Mouse (Mus musculus) spleen, adult 18-20 months (tissue): ENCODE measurements around the gene Dusp16.

Source experiments
- DNase-seq, 2 experiments: peaks; one replicate each; pipeline ENCODE4 v3.0.0; 2022; ENCODE audit warnings: mixed read lengths in 2 of 2

Dusp16 gene

DNA sequence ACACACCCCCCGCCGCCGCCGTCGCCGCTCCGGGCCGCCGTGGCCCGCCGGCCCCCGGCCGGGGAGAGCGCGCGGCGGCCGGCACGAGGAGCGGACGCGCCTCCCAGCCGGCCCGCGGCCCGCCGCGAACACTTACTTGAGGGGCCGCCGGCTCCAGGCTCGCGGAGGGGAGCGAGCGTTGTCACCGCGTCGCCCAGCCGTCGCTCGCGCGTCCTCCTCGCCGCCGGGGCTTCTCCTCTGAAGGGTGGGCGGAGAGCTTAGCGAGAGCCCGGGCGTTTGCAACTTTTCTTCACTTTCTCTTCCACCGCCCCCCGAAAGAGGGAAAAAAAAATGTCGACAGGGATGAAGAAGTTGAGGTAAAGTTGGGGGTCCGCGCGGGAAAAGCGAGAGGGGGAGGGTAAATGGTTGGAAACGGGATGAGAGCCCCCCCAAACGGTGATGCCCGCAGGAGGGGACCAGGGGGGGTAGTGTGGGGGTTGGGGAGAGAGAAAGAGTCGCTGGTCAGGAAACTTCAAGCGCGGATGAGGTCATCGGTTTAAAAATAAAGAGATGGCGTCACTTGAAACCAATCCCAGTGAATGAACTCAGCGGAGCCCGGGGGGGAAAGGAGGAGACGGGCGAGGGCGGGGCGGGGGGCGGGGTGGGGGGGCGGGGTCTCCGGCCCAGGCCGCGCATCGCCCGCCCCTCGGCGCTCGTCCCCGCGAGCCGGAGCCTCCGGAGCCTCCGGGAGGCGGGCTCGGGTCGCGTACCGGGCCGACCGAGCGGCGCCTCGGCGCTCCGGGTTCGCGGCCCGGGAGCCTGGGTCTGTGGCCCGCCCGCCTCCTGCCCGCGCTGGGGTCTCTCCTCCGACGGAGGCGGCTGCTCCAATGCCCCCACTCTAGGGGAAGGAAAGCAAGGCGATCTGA, at the start of gene Dusp16:
Gene Dusp16, minus strand, starts transcription at position 485 of the 905 bp plus-strand sequence.
- peak; percentile 60 to 66 for DNase-seq

DNA sequence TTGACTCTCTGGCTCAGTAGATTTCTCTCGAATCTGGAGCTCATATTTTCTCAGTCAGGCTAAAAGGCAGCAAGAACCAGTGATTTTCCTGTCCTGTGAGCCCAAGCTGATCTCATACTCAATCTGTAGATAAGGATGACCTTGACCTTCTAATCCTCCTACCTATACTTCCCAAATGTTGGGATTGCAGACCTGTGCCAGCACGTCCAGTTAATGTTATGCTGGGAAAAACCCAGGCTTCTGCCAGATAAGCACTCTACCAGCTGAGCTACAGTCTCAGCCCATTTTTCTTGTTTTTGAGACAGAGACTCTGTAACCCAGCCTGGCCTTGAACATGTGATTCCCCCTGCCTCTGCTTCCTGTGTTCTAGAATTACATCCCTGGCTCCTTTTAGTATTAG, 47.9 kb upstream of the Dusp16 start:
- DNase-seq, result no peak

DNA sequence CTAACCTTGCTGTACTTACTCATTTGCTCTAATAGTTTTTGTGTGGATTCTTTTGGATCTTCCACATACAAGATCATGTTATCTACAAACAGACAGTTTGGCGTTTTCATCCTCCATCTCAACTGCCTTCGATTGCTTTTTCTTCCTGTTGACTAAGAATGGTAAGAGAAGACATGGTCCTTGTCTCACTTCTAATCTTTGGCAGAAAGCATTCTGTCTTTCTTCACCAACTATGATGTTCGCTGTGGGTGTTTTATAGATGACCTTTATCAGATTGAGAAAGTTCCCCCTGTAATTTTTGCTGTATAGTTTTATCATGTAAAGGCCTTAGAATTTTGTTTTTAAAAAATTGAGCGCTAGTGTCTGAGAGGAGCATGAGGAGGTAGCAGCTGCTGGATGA, 45.7 kb upstream of the Dusp16 start:
- no peak for DNase-seq

DNA sequence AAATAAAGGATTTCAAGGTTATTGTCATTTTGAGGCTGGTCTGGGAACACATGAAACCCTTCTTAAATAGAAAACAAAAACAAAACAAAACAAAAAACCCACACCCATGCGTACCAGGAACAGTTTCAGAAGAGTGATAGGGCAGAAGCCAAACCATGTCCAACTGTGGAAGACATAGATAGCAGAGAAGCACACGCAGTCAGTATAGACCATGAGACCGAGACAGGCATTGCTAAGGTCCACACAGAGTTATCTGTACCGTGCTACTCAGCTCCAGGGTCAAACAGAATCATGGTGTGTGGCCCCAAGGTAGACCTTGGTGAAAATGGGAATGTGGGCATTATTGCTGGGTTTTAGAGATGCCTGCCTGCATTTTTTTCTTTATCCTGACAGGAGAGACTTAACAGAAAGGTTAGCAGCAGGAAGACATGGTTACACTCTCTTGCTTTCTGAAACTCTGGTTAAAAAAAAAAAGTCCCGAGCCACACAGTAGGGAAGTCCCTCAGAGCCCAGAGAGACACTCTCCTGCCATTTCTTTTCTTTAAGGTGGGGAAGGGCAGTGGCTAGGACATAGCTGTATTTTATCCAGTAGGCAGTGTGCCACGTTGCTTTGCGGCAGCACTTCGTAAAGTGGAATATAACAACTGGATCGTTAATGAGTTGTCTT, 42.3 kb upstream of the Dusp16 start:
- DNase-seq, result no peak

DNA sequence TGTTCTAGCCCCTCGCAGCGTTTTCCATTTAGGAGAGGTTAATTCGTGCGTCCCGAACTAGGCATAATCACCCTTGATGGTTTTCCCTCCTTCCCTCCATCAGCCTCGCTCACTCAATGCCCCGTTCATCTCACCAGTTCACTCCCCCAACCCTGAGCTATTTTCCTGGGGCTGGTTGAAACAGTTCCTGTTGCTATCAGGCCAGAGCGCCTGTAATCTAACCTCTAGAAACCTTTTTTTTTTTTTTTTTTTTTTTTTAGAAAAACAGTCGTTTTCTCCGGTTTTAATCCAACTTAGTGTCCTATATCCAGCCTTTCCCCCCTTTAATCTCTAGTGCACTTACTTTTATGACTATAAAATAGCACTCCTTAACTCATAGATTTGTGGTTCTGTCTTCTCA, 38.4 kb upstream of the Dusp16 start:
- DNase-seq, result no peak

DNA sequence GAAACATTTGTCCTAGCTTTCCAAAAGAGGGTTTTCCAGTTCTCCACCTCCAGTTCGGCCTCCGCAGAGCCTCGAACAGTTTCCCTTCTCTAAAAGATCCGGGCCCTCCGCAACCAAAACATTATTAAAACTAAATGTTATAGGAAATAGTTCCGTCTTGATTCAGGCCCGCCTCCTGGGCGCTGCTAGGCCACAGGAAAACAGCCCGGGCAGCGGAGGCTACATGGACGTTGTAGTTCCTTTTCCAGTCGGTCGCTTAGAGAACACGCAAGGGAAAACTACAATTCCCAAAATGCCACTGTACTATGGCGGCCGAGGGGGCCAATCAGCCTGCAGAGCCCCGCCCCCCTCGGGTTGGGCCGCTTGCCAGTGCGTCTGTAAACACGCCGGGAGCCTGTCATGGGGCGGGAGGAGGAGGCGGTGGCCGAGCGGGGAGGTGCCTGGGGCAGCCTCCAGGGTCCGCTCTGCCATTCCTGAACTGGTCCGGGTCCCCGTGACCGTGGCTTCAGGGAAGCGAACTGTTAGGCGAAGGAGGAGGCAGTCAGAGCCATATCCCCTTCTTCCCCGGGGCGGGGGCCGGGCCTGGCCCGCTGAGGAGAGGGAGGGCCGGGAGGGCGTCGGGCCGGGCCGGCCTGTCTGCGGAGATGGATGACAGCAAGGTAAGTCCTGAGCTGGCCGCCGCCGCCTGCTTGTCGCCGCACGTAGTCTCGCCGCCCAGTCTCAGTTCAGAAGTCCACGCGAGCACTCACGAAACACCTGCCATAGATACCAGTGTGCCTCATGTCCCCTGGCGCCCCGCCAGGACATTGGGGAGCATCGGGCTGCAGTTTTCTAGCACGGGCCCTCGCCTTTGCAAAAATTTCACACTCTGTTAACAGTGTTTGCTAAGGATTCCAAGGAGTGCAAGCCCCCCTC, 37.6 kb upstream of the Dusp16 start, which contains the start of gene Crebl2:
Gene Crebl2, plus strand, starts transcription at position 369 of the 915 bp plus-strand sequence.
- peak; percentile 97 to 99 for DNase-seq

DNA sequence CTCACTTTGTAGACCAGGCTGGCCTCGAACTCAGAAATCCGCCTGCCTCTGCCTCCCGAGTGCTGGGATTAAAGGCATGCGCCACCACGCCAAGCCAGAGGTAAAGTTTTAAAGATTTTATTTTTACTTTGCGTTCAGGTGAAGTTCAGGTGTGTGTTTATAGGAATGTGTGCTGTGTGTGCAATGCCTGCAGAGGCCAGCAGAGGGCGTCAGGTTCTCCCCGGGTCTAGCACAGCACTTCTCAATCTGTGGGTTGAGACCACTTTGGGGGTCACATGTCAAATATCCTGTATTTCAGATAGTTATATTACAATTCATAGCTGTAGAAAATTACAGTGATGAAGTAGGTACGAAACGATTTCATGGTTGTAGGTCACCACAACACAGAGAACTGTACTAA, 30.4 kb upstream of the Dusp16 start:
- DNase-seq, result no peak

DNA sequence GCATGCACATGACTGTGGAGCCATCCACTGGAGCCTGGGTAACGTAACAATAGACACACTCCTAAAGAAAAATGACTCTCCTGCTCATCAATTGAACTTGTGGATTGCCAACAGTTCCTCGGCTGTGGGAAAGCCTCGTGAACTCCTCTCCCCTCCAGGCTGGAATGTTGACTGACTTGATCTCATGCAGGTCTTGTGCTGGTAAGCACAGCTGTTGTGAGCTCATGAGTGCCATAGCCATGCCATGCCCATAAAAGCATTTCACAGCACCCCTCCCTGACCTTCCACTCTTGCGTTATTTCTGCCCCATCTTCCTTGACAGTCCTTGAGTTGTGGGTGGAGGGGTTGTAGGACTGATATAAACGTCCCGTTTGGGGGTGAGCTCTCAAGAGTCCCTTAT, 28.0 kb upstream of the Dusp16 start:
- DNase-seq, result no peak

DNA sequence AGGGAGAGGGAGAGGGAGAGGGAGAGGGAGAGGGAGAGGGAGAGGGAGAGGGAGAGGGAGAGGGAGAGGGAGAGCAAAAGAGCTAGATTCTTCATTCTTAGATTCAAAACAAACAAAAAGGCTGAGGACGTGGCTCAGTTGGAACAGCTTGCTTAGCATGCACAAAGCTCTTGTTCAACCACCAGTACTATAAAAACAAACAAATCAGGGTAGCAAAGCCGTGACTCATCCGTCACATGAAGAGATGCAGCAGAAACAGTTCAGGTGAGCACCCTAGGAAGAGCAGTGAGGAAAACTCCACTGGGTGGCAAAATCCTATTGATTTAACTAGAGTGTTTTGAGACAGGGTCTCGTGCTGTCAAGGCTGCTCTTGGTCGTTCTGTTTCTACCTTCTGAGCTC, 27.3 kb upstream of the Dusp16 start:
- no peak for DNase-seq

DNA sequence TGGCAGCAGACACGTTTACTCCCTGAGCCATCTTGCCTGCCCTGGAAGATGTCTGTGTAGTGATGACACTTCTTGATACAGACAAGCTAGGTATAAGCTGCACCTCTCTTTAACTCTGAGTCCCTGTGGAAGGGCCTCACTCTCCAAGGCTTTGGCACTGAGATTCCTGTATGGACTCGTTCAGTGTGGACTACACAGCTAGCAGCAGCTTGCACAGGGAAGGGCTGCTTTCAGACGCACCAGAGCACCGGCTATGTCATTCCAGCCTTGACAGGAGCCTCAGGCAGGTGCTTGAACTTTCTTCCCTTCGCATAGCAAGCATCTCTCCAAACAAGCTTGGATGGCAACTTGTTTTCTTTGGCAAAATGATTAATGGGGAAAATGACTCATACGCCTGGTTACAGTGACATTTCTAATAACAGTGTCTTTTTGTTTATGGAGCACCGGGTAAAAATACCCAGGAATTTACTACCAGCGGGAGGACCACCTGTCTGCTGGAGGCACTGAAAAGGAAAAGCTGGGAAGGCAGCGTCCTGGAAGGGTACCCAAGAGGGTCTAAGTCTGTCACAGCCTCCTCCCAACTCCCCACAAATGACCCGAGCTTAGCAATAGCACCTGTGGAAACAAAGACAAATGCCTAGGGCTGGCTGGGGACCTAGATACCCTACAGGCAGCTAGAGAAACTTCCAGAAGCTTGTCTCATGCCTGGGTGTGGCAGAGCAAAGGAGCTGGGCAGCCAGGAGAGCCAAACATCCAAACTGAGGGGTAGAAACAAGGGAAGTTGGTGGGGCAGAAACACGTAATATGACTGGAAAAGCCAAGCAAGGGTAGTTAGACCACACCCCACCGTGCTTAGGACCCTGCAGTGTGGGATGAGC, 24.9 kb upstream of the Dusp16 start:
- no peak for DNase-seq

DNA sequence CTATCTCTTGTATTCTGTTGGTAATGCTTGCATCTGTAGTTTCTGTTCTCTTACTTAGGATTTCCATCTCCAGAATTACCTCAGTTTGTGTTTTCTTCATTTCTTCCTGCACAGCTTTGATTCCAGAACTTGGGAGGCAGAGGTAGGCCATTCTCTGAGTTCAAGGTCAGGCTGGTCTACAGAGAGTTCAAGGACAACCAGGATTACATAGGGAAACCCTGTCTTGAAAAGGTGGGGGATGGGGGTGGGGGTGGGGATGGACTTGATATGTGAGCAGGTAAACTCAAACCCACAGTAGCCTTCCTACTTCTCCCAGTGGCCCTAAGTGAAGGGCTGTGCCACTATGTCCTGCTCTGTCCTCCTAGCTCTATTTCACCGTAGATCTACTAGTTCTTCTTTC, 20.6 kb upstream of the Dusp16 start:
- no peak for DNase-seq

DNA sequence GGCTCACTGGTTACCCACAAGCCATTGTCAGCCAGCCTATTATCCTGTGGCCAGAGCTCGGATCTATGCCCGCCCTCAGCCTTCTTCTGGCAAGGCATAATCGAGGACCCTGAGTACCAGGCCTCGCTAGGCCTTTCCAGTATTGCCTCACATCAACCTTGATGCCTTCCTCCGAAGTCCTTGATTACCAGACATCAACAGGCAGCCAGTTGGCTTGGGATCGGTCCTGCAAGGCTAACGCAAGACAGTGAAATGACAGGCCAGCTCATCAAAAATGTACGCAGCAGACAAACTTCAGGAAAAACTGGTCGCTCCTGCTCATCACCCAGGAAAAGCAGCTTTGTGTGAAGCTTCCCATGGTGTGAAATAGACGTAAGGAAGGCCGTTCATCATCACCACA, 15.4 kb upstream of the Dusp16 start:
- no peak for DNase-seq

DNA sequence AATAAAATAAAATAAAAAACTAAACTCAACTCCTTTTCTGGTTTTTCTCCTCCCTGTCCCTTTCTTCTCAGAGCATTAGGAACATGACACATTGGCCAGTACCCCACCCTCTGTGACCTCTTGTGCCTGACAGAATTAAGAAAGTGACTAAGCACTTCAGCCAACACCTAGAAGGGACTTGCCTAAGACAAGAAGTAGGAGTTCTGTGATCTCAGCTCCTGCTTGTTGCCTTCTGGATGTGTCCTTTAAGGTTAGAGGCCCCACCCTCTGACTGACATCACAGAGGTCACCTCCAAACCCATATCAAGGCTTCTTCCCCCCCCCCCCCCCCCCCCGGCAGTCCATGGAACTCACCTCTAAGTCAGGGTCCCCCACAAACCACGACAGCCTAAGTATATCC, 14.7 kb upstream of the Dusp16 start:
- DNase-seq, result no peak

DNA sequence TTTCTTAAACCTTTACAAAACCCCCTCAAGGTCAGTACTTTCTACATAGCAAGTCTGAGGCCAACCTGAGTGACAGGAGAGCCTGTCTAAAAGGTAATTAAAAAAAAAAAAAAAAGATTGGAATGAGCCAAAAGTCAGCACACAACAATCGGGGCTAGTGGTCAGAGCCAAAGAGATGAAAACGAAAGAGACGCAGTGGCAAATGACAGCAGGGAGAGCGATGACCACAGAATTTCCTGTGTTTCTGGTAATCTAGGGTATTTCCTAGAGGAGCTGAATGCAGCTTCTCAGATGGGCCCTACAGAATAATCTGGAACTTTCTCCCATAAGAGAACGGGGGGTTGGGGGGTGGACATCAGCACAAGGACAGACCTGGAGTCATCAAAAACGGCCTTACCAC, 13.7 kb upstream of the Dusp16 start:
- DNase-seq, result no peak

DNA sequence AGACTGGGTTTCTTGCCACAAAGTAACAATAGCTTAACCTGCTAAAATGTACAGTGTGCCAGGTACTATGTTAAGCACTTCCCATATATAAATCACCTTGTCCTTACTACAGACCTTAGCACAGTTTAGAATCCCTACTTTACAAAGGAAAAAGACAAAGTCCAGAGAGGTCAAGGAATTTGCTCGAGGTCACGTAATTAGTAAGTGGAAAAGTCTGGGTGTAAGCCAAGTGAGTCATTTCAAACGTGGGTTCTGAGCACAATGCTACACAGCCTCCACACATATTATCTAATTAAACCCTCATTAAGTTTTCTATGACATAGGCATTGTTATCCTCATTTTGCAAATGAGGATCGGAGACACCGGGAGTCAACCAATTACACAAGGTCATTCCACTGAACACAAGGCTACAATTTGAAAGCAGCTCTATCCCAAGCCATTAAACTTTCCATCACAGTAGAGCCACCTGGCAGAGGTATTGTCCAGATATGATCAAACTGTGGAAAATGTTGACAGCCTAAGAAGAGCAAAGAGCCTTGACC, 12.4 kb upstream of the Dusp16 start:
- DNase-seq, result no peak

DNA sequence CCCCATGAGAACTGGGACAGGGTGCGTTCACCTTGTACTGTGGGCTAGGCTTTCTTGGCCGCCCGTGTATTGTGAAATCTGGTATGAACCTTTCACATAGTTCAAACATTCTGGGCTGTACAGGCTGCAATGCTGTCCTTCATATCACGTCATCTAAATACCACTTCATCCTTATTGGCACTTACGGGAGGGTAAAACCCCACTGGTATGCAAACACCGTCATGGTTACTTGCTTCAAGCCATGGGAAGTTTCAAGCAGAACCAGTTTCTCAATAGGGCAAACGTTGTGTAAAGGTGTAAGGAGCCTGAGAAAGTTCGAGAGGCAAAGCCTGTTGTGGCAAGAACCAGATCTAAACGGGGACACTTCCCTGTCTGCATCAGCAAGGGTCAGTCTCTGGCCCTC, 10.2 kb upstream of the Dusp16 start:
- DNase-seq, result peak in 1 of 2 experiments; percentile 49

DNA sequence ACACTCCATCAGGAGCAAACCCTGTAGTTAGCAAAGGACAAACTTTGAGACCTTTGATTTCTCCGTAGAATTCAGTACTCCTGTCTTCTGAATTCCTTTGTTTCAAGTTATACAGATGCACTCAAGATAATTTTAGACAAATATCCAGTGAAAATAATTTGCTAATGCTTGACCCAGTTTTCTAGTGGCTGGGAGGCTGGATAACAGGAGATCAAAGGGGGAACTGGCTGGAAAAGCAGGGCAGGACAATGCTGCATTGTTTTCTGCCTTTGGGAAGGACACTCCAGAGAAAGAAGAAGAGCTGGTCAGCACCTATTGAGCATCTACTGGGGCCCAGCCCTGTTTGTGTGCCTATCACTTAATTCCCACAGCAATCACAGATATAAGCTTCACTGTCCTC, 9.1 kb upstream of the Dusp16 start:
- DNase-seq, result no peak

DNA sequence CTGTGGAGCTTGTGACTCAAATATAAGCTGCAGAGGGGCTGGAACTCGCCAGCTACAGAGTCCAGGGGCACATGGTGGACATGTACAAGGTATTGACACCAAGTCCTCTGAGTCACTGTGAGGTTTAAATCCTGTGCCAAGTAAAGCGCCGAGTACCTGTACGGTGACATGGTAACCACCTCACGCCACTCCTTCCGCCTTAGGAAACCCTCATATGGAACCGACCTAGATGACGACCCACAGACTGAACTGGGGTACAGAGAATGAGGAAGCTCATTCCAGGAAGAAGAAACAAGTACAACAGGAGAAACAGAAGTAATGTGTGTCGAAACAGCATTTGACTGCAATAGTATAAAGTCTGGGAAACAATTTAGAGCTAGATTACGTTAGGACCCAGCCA, 3.9 kb upstream of the Dusp16 start:
- DNase-seq, result no peak

DNA sequence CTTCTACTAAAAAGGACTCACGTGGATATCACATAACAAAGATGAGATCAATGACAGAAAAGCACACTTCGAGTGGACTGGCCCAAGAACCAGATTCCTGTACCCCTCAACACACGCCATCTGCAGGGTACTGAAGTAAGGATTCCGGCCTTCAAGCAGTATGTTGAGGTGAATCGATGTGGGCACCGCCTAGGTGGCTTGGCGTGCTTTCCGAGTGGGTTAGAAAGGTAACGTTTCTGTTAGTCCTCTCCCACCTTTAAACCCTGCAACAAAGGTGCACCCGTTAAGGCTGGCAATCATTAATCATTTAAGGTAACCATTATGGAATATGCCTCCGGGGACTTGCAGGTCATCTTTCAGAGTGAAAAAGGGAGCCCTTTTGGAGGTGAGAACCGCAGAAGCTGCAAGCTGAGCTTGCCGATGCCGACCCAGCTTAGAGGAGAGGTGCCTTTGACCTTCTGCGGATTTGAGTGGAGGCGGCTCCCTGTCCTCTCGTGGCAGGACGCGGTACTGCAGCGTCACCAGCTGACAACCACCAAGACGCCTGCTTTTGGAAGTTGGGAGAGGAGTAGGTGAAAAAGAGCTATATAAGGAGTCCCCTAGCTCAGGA, 1.6 kb upstream of the Dusp16 start:
- DNase-seq, result peak; percentile 71 to 87

DNA sequence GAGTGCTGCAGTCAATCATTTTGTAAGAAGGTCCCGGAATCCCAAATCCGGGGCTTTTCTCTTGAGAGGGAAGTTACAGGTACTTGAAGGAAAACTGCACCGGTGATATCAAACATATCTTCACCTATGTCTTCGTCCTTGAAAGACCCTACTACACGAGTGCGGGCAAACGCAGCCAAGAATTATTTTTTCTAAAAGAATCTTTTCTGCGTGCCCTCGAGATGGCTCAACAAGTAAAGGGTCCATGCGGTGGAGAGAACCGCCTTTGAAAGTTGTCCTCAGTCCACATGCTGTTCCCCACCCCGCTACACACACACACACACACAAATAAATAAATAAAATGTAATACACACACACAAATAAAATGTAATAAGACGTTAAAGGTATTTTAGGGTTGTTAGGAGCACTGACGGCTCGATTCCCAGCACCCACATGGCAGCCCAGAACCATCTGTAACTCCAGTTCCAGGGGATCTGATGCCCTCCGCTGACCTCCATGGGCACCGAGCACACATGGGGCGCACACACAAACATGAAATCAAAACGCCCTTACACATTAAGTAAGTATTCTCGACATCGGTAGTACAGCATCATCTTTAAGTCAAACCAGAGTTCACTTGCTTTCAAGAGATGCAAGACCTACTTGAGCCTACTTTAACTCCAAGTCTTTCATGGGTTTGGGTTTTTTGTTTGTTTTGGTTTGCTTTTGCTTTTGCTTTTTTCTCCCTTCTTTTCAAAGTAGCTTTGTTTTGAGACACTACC, 801 bp upstream of the Dusp16 start:
- no peak for DNase-seq
